Mouse (Mus musculus): ENCODE measurements around the gene Col6a6. TPM values are rescaled to one million over a fixed set of nuclear protein-coding genes. Genes with fewer than 3 reads are reported as not detected.

Col6a6 gene
- total and polyA plus RNA-seq, 3 experiments = not detected

DNA sequence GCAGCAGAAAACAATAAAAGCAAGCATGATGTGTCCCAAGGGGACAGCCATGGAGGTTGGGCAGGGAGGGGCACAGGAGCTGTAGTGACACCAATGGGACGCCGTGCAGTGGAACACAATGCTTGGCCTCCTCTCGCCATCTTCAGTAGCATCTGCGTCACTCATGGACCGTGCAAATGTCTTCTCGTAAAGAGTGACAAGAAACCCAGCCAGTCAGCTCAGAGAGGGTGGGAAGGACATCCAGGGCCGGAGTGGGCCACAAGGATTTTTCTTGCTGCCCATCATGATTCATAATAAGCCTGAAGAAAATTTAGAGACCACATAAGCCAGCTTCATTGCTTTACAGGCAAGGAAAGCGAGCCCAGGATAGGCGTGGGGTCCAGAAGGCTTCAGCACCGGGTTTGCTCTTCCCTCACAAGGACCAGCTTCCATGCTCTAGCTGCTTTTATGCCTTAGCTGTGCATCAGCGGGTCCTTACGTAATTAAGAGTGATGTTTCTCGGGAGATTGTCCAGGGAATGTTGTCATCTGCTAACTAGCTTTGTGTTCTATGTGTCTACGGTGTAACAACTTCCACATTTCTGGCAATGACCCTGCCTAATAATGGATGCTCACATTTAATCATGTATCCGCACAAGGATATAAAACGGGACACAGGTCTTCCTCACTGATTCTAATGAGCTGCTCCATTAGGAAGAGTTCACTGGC, 123.6 kb downstream of the Col6a6 start:
- TF ChIP-seq CHD1 (IDR thresholded peaks at IDR 0.05; ENCODE audit: low read depth, low read length) (no peak), SIN3A (IDR thresholded peaks at IDR 0.05; ENCODE audit: low read length) (no peak)
- H3K27me3 ChIP-seq (ENCODE audit: control insufficient read depth in 1 of 2, insufficient read depth in 2 of 2, low read length in 2 of 2) = no peaks in the 10 kb centered on the region; a peak in 1 of 4 replicates
- H3K9ac ChIP-seq (ENCODE audit: control insufficient read depth, low read depth, low read length, poor library complexity, severe bottlenecking) = no peak overlapping the region
- H3K4me3 ChIP-seq (ENCODE audit: control insufficient read depth in 1 of 2, insufficient read depth in 1 of 2, low read depth in 2 of 2, low read length in 2 of 2) = no peak overlapping the region
- no peaks in the 10 kb centered on the region for H3K4me1 ChIP-seq (ENCODE audit: control insufficient read depth in 1 of 2, insufficient read depth in 2 of 2, low read length in 2 of 2)
- no peaks in the 10 kb centered on the region for H3K9me3 ChIP-seq (replicated peaks; ENCODE audit: insufficient read depth, low read length)
- no peak overlapping the region for H3K27ac ChIP-seq (ENCODE audit: control insufficient read depth, low read depth, low read length)
- H3K79me2 ChIP-seq (ENCODE audit: control insufficient read depth, insufficient read depth, low read length, poor library complexity) = no peaks in the 10 kb centered on the region
- H3K36me3 ChIP-seq (ENCODE audit: control insufficient read depth in 1 of 2, insufficient read depth in 2 of 2, low read length in 2 of 2) = no peaks in the 10 kb centered on the region
- no peak for DNase-seq (ENCODE audit: low read depth, low spot score)

DNA sequence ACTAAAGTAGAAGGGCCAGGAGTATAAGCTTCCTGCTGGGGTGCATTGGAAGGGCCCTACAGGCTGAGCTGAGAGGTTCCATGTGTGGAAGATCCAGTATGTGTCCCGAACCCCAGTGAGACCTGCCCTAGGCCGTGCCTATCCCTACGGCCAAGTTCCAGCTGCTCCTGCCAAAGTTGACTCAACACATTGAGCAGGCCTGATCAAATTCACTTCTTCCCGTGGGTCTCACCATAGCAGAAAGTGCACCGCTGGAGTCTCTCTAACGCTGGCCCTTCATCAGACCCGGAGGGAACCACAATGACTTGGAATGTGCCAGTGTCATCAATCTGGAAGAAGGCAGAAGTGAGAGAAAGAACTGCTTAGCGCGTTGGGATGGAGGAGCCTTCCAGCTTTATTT, 126.0 kb downstream of the Col6a6 start:
- no peak overlapping the region for H3K4me3 ChIP-seq (ENCODE audit: control insufficient read depth in 1 of 2, insufficient read depth in 1 of 2, low read depth in 2 of 2, low read length in 2 of 2)
- H3K27me3 ChIP-seq (ENCODE audit: control insufficient read depth in 1 of 2, insufficient read depth in 2 of 2, low read length in 2 of 2) = no peaks in the 10 kb centered on the region; a peak in 1 of 4 replicates
- no peaks in the 10 kb centered on the region for H3K79me2 ChIP-seq (ENCODE audit: control insufficient read depth, insufficient read depth, low read length, poor library complexity)
- no peak overlapping the region for H3K9ac ChIP-seq (ENCODE audit: control insufficient read depth, low read depth, low read length, poor library complexity, severe bottlenecking)
- no peak for TF ChIP-seq RAD21 (IDR thresholded peaks at IDR 0.05; ENCODE audit: low read depth, low read length)
- no peak for TF ChIP-seq MAX (IDR thresholded peaks at IDR 0.05; ENCODE audit: low read length)
- no peak for TF ChIP-seq CHD1 (IDR thresholded peaks at IDR 0.05; ENCODE audit: low read depth, low read length)
- no peak for TF ChIP-seq GATA1 (IDR thresholded peaks at IDR 0.05; ENCODE audit: low read depth, low read length)
- no peak for TF ChIP-seq CHD2 (IDR thresholded peaks at IDR 0.05; ENCODE audit: low read length)
- TF ChIP-seq CTCF (IDR thresholded peaks at IDR 0.05 in 2 of 3, conservative IDR thresholded peaks at IDR 0.05 in 1 of 3; ENCODE audit: control insufficient read depth in 1 of 3, insufficient read depth in 1 of 3, low read depth in 2 of 3, low read length in 3 of 3, poor library complexity in 1 of 3, severe bottlenecking in 1 of 3) = no peak
- TF ChIP-seq NELFE (IDR thresholded peaks at IDR 0.05; ENCODE audit: low read depth, low read length) = no peak
- no peak for TF ChIP-seq ELF1 (IDR thresholded peaks at IDR 0.05; ENCODE audit: low read depth, low read length)
- TF ChIP-seq KAT2A (conservative IDR thresholded peaks at IDR 0.05; ENCODE audit: low read depth, low read length) = no peak
- TF ChIP-seq MEF2A (IDR thresholded peaks at IDR 0.05; ENCODE audit: extremely low read depth, insufficient replicate concordance, low read depth, low read length, poor library complexity, severe bottlenecking) = no peak
- no peak for TF ChIP-seq USF2 (IDR thresholded peaks at IDR 0.05; ENCODE audit: borderline replicate concordance in 1 of 2, insufficient read depth in 1 of 2, low read depth in 1 of 2, low read length in 2 of 2)
- TF ChIP-seq USF1 (IDR thresholded peaks at IDR 0.05; ENCODE audit: low read depth, low read length) = no peak
- TF ChIP-seq POLR2AphosphoS2 (IDR thresholded peaks at IDR 0.05; ENCODE audit: low read length) = no peak
- TF ChIP-seq SIN3A (IDR thresholded peaks at IDR 0.05; ENCODE audit: low read length) = no peak
- no peak for TF ChIP-seq NRF1 (IDR thresholded peaks at IDR 0.05; ENCODE audit: insufficient read depth, low read depth, low read length, poor library complexity, severe bottlenecking)
- TF ChIP-seq POLR2A (IDR thresholded peaks at IDR 0.05; ENCODE audit: control insufficient read depth in 1 of 2, insufficient read depth in 1 of 2, low read depth in 1 of 2, low read length in 2 of 2, poor library complexity in 1 of 2) = no peak
- DNase-seq (ENCODE audit: low read depth, low spot score) = no peak
- H3K27ac ChIP-seq (ENCODE audit: control insufficient read depth, low read depth, low read length) = no peak overlapping the region
- no peaks in the 10 kb centered on the region for H3K9me3 ChIP-seq (replicated peaks; ENCODE audit: insufficient read depth, low read length)
- H3K36me3 ChIP-seq (ENCODE audit: control insufficient read depth in 1 of 2, insufficient read depth in 2 of 2, low read length in 2 of 2) = no peaks in the 10 kb centered on the region
- no peaks in the 10 kb centered on the region for H3K4me1 ChIP-seq (ENCODE audit: control insufficient read depth in 1 of 2, insufficient read depth in 2 of 2, low read length in 2 of 2)
